Mouse (Mus musculus) kidney, adult 2 months (tissue): ENCODE results near the gene Tmem150c.

ENCODE experiments used
- CTCF ChIP-seq: fragments of 200-500 bp; conservative IDR thresholded peaks from 2 replicates; pipeline ENCODE4 v1.5.1; 2011; ENCODE audit warnings: low read depth, mild to moderate bottlenecking, control low read depth, low read length, moderate library complexity, mixed read lengths; ENCODE audit not compliant: insufficient read depth, insufficient read length
- POLR2A ChIP-seq: fragments of 200-500 bp; IDR thresholded peaks from one replicate; pipeline ENCODE4 v1.6.1; 2011; ENCODE audit warnings: low read depth, low read length, control low read depth

DNA sequence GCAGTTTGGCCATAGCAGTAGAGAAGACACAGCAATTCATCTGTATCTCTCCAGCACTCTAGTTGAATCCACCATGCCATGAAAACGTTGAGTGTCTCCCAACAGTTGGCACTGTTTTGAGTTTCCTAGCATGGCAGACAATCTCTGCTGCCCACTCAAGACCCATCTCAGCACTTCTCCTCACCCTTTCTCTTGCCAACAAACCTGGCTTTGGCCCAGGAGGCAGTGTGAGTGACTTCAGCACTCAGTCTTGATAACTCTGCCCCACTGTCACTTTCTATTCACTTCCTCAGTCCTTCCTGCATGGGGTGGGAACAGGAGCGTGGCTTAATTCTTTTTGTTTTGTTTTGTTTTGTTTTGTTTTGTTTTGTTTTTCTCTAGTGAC lies 19.2 kb upstream of the Tmem150c start:
- TF ChIP-seq CTCF (no peak), POLR2A (no peak)
